Mouse (Mus musculus) ovary, postnatal 10 days (tissue): ENCODE measurements around the gene Dtx4.

Source experiments
- DNase-seq: peaks from one replicate; pipeline ENCODE4 v3.0.0; 2022; ENCODE audit warnings: low spot score

Gene Dtx4

GRCm38 (mm10) chr19:12417361-12417760, 83.9 kb downstream of the Dtx4 start, which contains the start of gene Olfr1441:
Gene Olfr1441, plus strand, starts transcription at chr19:12417433.
- no peak for DNase-seq
